In the genomic region with DNA sequence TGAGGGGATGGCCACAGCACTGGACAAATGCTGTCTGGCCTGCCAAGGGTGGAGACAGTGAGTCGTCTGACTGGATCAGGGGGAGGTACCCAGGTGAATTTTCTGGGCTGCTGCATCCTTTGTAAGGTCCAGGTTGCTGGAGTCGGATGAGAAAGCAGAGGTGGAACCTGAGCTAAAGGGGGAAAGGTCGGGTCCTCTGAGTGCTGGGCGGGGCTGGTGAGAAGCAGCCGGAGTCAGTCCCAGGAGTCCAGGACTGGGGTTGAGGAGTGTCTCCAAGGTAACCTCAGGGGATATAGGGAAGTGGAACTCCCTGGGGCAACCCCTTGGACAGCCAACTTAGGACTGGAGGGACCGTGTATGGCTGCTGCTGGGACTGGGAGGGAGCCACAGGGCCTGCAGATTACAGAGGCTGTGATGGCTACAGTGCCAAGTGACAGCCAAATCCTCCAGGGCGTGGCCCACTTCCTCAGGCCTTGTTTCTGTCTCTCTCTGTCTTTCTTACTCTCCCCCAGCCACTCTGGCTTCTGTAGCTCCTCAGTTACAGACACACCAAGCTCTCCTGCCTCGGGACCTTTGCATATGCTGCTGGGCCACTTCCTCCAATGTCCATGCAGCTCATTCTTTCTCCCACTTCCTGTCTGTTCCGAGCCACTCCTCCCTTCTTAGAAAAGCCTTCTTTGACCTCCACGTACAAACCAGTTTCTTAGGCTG, we compare ENCODE assay signal across 11 mouse cellular contexts. TPM values are rescaled to one million over a fixed set of nuclear protein-coding genes. Genes with fewer than 3 reads are reported as not detected.
DNase-seq lines count a peak whose midpoint lies in the region; ATAC-seq lines count a peak whose summit lies in the region.
"Had no signal": no experiment of that assay in that cellular context is flagged by ENCODE, and none has a peak within 500 bp of the region (broad histone marks: within the 10 kb centered on the region; RNA-seq: fewer than 3 reads in every experiment).

No protein-coding gene starts in this region.

- no peak for ATAC-seq in heart, embryonic 15.5 days (replicated peaks; ENCODE audit: insufficient number of reproducible peaks, insufficient read depth, low FRiP score, low read depth)
- ATAC-seq in midbrain, embryonic 13.5 days = no peak
- ATAC-seq in intestine, embryonic 15.5 days = peak; percentile 46

- no peaks in the 10 kb centered on the region for H3K9me3 ChIP-seq in heart, embryonic 15.5 days (replicated peaks)
- no peaks in the 10 kb centered on the region for H3K9me3 ChIP-seq in heart, embryonic 10.5 days
- H3K9me3 ChIP-seq in midbrain, embryonic 10.5 days (replicated peaks) = no peaks in the 10 kb centered on the region
- H3K9me3 ChIP-seq in midbrain, embryonic 13.5 days = no peaks in the 10 kb centered on the region
- H3K9me3 ChIP-seq in intestine, embryonic 15.5 days = no peaks in the 10 kb centered on the region

- no peaks in the 10 kb centered on the region for H3K27me3 ChIP-seq in heart, embryonic 15.5 days
- H3K27me3 ChIP-seq in heart, embryonic 10.5 days (ENCODE audit: insufficient read depth, poor library complexity, severe bottlenecking) = no peaks in the 10 kb centered on the region
- no peaks in the 10 kb centered on the region for H3K27me3 ChIP-seq in midbrain, embryonic 10.5 days (ENCODE audit: low read depth, poor library complexity, severe bottlenecking)
- H3K27me3 ChIP-seq in midbrain, embryonic 13.5 days = no peaks in the 10 kb centered on the region
- no peaks in the 10 kb centered on the region for H3K27me3 ChIP-seq in intestine, embryonic 15.5 days (replicated peaks)
- no peaks in the 10 kb centered on the region for H3K27me3 ChIP-seq in splenic B cell, adult 2 months (ENCODE audit: control insufficient read depth, insufficient read depth, low read length, poor library complexity, severe bottlenecking)

- H3K4me1 ChIP-seq in heart, embryonic 15.5 days (replicated peaks) = peaks cover 20% of the 10 kb centered on the region
- H3K4me1 ChIP-seq in heart, embryonic 10.5 days = peaks cover 34% of the 10 kb centered on the region
- H3K4me1 ChIP-seq in midbrain, embryonic 10.5 days = peaks cover 19% of the 10 kb centered on the region
- no peaks in the 10 kb centered on the region for H3K4me1 ChIP-seq in midbrain, embryonic 13.5 days (replicated peaks)
- peaks cover 7% of the 10 kb centered on the region for H3K4me1 ChIP-seq in intestine, embryonic 15.5 days (replicated peaks)

- H3K4me3 ChIP-seq in heart, embryonic 15.5 days = no peak overlapping the region
- H3K4me3 ChIP-seq in heart, embryonic 10.5 days = no peak overlapping the region
- H3K4me3 ChIP-seq in midbrain, embryonic 10.5 days = no peak overlapping the region
- no peak overlapping the region for H3K4me3 ChIP-seq in midbrain, embryonic 13.5 days (replicated peaks)
- H3K4me3 ChIP-seq in intestine, embryonic 15.5 days (replicated peaks) = no peak overlapping the region
- H3K4me3 ChIP-seq: erythroblast, embryonic 14.5 days had no signal

- H3K36me3 ChIP-seq in heart, embryonic 15.5 days = no peaks in the 10 kb centered on the region
- H3K36me3 ChIP-seq in heart, embryonic 10.5 days = no peaks in the 10 kb centered on the region
- H3K36me3 ChIP-seq in midbrain, embryonic 10.5 days = no peaks in the 10 kb centered on the region
- H3K36me3 ChIP-seq in midbrain, embryonic 13.5 days = no peaks in the 10 kb centered on the region
- H3K36me3 ChIP-seq in intestine, embryonic 15.5 days = no peaks in the 10 kb centered on the region
- no peaks in the 10 kb centered on the region for H3K36me3 ChIP-seq in splenic B cell, adult 2 months (ENCODE audit: control insufficient read depth, insufficient read depth, low read length, poor library complexity, severe bottlenecking)

- no peak for DNase-seq in heart, embryonic 10.5 days (ENCODE audit: low spot score)
- no peak for DNase-seq in midbrain, embryonic 10.5 days (ENCODE audit: low spot score)
- DNase-seq in splenic B cell, adult 2 months (ENCODE audit: low read depth, low spot score) = peak; percentile 56
- DNase-seq in layer of hippocampus, postnatal 10 days (ENCODE audit: low spot score in 2 of 2) = no peak
- DNase-seq in layer of hippocampus, adult 9-10 months (ENCODE audit: low spot score) = no peak
- DNase-seq: cerebellum, adult 18-20 months had no signal

- no peak overlapping the region for H3K9ac ChIP-seq in heart, embryonic 15.5 days
- no peak overlapping the region for H3K9ac ChIP-seq in midbrain, embryonic 13.5 days (replicated peaks)
- H3K9ac ChIP-seq in intestine, embryonic 15.5 days = no peak overlapping the region

- WGBS in heart, embryonic 15.5 days = 50% methylated on average over 10 of the region's 10 CpGs
- 57% methylated on average over 10 of the region's 10 CpGs for WGBS in heart, embryonic 10.5 days
- 61% methylated on average over 10 of the region's 10 CpGs for WGBS in midbrain, embryonic 10.5 days
- 56% methylated on average over 10 of the region's 10 CpGs for WGBS in midbrain, embryonic 13.5 days
- 48% methylated on average over 10 of the region's 10 CpGs for WGBS in intestine, embryonic 15.5 days

- H3K27ac ChIP-seq in heart, embryonic 15.5 days = peak overlapping the region; percentile 51
- H3K27ac ChIP-seq in heart, embryonic 10.5 days = no peak overlapping the region
- H3K27ac ChIP-seq in midbrain, embryonic 10.5 days (replicated peaks) = peak overlapping the region; percentile 7; the same call in 1 of the 2 replicates
- H3K27ac ChIP-seq in midbrain, embryonic 13.5 days = no peak overlapping the region
- peak overlapping the region; percentile 59; the same call in 1 of the 2 replicates for H3K27ac ChIP-seq in intestine, embryonic 15.5 days

- no peak overlapping the region for H3K4me2 ChIP-seq in heart, embryonic 15.5 days
- H3K4me2 ChIP-seq in midbrain, embryonic 13.5 days (replicated peaks) = no peak overlapping the region
- no peak overlapping the region for H3K4me2 ChIP-seq in intestine, embryonic 15.5 days (replicated peaks)

RNA-seq across cellular contexts. Expression of gene Aldh3b1, which starts 6.8 kb away (rescaled TPM):
- 1.6 and 4.0 TPM in 2 replicates for polyA plus RNA-seq in heart, embryonic 15.5 days (2015; fragmentation: Nextera tagmentation; extraction: Ambion mirVana)
- 2.1 and 3.0 TPM in 2 replicates for polyA plus RNA-seq in heart, embryonic 10.5 days (2016; fragmentation: Nextera tagmentation; extraction: Ambion mirVana)
- 0.73 TPM in 2 replicates for polyA plus RNA-seq in midbrain, embryonic 10.5 days (2016; fragmentation: Nextera tagmentation; extraction: Ambion mirVana)
- polyA plus RNA-seq in midbrain, embryonic 13.5 days (2015; fragmentation: Nextera tagmentation; extraction: Ambion mirVana) = 0.80 and 1.1 TPM in 2 replicates
- polyA plus RNA-seq in intestine, embryonic 15.5 days (2015; fragmentation: Nextera tagmentation; extraction: Ambion mirVana) = 2.3 and 2.4 TPM in 2 replicates
- total RNA-seq in layer of hippocampus, postnatal 10 days (2021) = 1 to 10 TPM; 1.3 to 1.7 TPM
- polyA plus RNA-seq: erythroblast, embryonic 14.5 days had no signal

RNA-seq across cellular contexts. Expression of gene Ndufs8, which starts 10.2 kb away (rescaled TPM):
- 371 and 387 TPM in 2 replicates for polyA plus RNA-seq in heart, embryonic 15.5 days (2015; fragmentation: Nextera tagmentation; extraction: Ambion mirVana)
- 323 and 356 TPM in 2 replicates for polyA plus RNA-seq in heart, embryonic 10.5 days (2016; fragmentation: Nextera tagmentation; extraction: Ambion mirVana)
- 251 and 262 TPM in 2 replicates for polyA plus RNA-seq in midbrain, embryonic 10.5 days (2016; fragmentation: Nextera tagmentation; extraction: Ambion mirVana)
- polyA plus RNA-seq in midbrain, embryonic 13.5 days (2015; fragmentation: Nextera tagmentation; extraction: Ambion mirVana) = 232 TPM in 2 replicates
- 342 and 413 TPM in 2 replicates for polyA plus RNA-seq in intestine, embryonic 15.5 days (2015; fragmentation: Nextera tagmentation; extraction: Ambion mirVana)
- 100 to 1,000 TPM; 134 to 139 TPM for total RNA-seq in layer of hippocampus, postnatal 10 days (2021)

RNA-seq across cellular contexts. Expression of gene Unc93b1, which starts 12.2 kb away (rescaled TPM):
- 15.0 and 21.8 TPM in 2 replicates for polyA plus RNA-seq in heart, embryonic 15.5 days (2015; fragmentation: Nextera tagmentation; extraction: Ambion mirVana)
- polyA plus RNA-seq in heart, embryonic 10.5 days (2016; fragmentation: Nextera tagmentation; extraction: Ambion mirVana) = 4.4 and 5.0 TPM in 2 replicates
- 5.1 and 8.0 TPM in 2 replicates for polyA plus RNA-seq in midbrain, embryonic 10.5 days (2016; fragmentation: Nextera tagmentation; extraction: Ambion mirVana)
- polyA plus RNA-seq in midbrain, embryonic 13.5 days (2015; fragmentation: Nextera tagmentation; extraction: Ambion mirVana) = 5.6 and 8.1 TPM in 2 replicates
- 20.2 and 21.8 TPM in 2 replicates for polyA plus RNA-seq in intestine, embryonic 15.5 days (2015; fragmentation: Nextera tagmentation; extraction: Ambion mirVana)
- 10 to 100 TPM; 13.9 to 20.7 TPM for total RNA-seq in layer of hippocampus, postnatal 10 days (2021)

RNA-seq across cellular contexts. Expression of gene Tcirg1, which starts 15.9 kb away (rescaled TPM):
- 24.9 and 39.6 TPM in 2 replicates for polyA plus RNA-seq in heart, embryonic 15.5 days (2015; fragmentation: Nextera tagmentation; extraction: Ambion mirVana)
- polyA plus RNA-seq in heart, embryonic 10.5 days (2016; fragmentation: Nextera tagmentation; extraction: Ambion mirVana) = 22.5 and 32.2 TPM in 2 replicates
- 17.0 and 17.6 TPM in 2 replicates for polyA plus RNA-seq in midbrain, embryonic 10.5 days (2016; fragmentation: Nextera tagmentation; extraction: Ambion mirVana)
- 7.4 and 10.9 TPM in 2 replicates for polyA plus RNA-seq in midbrain, embryonic 13.5 days (2015; fragmentation: Nextera tagmentation; extraction: Ambion mirVana)
- polyA plus RNA-seq in intestine, embryonic 15.5 days (2015; fragmentation: Nextera tagmentation; extraction: Ambion mirVana) = 50.9 and 56.3 TPM in 2 replicates
- 10 to 100 TPM; 19.1 to 26.0 TPM for total RNA-seq in layer of hippocampus, postnatal 10 days (2021)

RNA-seq across cellular contexts. Expression of gene Aldh3b3, which starts 35.6 kb away (rescaled TPM):
- not detected in 2 replicates for polyA plus RNA-seq in heart, embryonic 15.5 days (2015; fragmentation: Nextera tagmentation; extraction: Ambion mirVana)
- polyA plus RNA-seq in heart, embryonic 10.5 days (2016; fragmentation: Nextera tagmentation; extraction: Ambion mirVana) = not detected in 2 replicates
- not detected in 2 replicates for polyA plus RNA-seq in midbrain, embryonic 10.5 days (2016; fragmentation: Nextera tagmentation; extraction: Ambion mirVana)
- not detected in 2 replicates for polyA plus RNA-seq in midbrain, embryonic 13.5 days (2015; fragmentation: Nextera tagmentation; extraction: Ambion mirVana)
- not detected in 2 replicates for polyA plus RNA-seq in intestine, embryonic 15.5 days (2015; fragmentation: Nextera tagmentation; extraction: Ambion mirVana)
- total RNA-seq in layer of hippocampus, postnatal 10 days (2021) = not detected
- polyA plus RNA-seq: erythroblast, embryonic 14.5 days; neural tube, embryonic 14.5 days had no signal

Comparison
In these comparisons a context has a peak if more than half of its experiments do, and no peak if none do; other contexts are left out.
1. H3K27ac ChIP-seq: peak in heart, embryonic 15.5 days (single experiment), midbrain, embryonic 10.5 days (single experiment) and intestine, embryonic 15.5 days (single experiment); none in heart, embryonic 10.5 days (single experiment) and midbrain, embryonic 13.5 days (single experiment).